Mouse (Mus musculus) frontal cortex, postnatal 25 days (tissue): ENCODE measurements at regions not wholly inside any gene's neighbourhood (a gene's known extent, or its start where the extent isn't known, plus 50 kb on each side); places are given as distances from the start of the nearest gene placed in this dataset.
A peak's percentile ranks its signal among the peaks of the same experiment; 100 is the strongest.

ENCODE experiments used
- DNase-seq, 2 experiments: peaks; one replicate each; pipeline ENCODE4 v3.0.0; 2022; ENCODE audit warnings: low spot score in 2 of 2

GRCm38 (mm10) chr3:132484814-132485213 lies 144.8 kb upstream of the Gimd1 start:
- DNase-seq: no peak

GRCm38 (mm10) chr3:132485553-132485952 lies 144.1 kb upstream of the Gimd1 start:
- DNase-seq: no peak

GRCm38 (mm10) chr3:132506095-132506494 lies 123.5 kb upstream of the Gimd1 start:
- peak; percentile 6 to 13 for DNase-seq

- DNase-seq: no peak
These were observed 119.4 kb upstream of the Gimd1 start for GRCm38 (mm10) chr3:132510240-132510639.

- DNase-seq: no peak
These were observed 117.0 kb upstream of the Gimd1 start for GRCm38 (mm10) chr3:132512526-132513102.

- no peak for DNase-seq
These were observed 96.2 kb upstream of the Gimd1 start for GRCm38 (mm10) chr3:132533323-132533904.

- DNase-seq: no peak
These were observed 89.6 kb upstream of the Gimd1 start for GRCm38 (mm10) chr3:132539780-132540658.

GRCm38 (mm10) chr3:132551238-132551808 lies 78.3 kb upstream of the Gimd1 start:
- DNase-seq: no peak

- no peak for DNase-seq
These were observed 63.9 kb upstream of the Gimd1 start for GRCm38 (mm10) chr3:132565755-132566154.

GRCm38 (mm10) chr3:132566301-132566700 lies 63.3 kb upstream of the Gimd1 start:
- DNase-seq: no peak
